Mouse (Mus musculus) small intestine, adult 2 months (tissue): ENCODE data around the gene Chmp4b.

ENCODE experiments used
- CTCF ChIP-seq: fragments of 200-500 bp; IDR thresholded peaks from 2 replicates; pipeline ENCODE4 v1.5.1; 2012; ENCODE audit warnings: low read depth, mild to moderate bottlenecking, control low read depth, inconsistent platforms, low read length, moderate library complexity, mixed read lengths; ENCODE audit not compliant: insufficient replicate concordance, insufficient read length; ENCODE audit errors: extremely low read depth
- POLR2A ChIP-seq: fragments of 200-500 bp; IDR thresholded peaks from 2 replicates; pipeline ENCODE4 v1.6.1; 2012; ENCODE audit warnings: low read depth, mild to moderate bottlenecking, control low read depth, inconsistent platforms, low read length, moderate library complexity

- TF ChIP-seq CTCF = no peak
- TF ChIP-seq POLR2A = no peak
Observed at GRCm38 (mm10) chr2:154678995-154679394, 27.5 kb downstream of the Chmp4b start.
